Mouse (Mus musculus): ENCODE results near the gene Aars. TPM values are rescaled to one million over a fixed set of nuclear protein-coding genes. Genes with fewer than 3 reads are reported as not detected.
"Not testable (repeated sequence)": the region's sequence is repeated elsewhere in the genome, so short reads cannot be mapped to it uniquely, and the experiment has no call there.

The Aars gene
- polyA plus RNA-seq, 1 experiment from 2014 or later = 68.6 TPM

GRCm38 (mm10) chr8:111075926-111076325, 43.0 kb downstream of the Aars start:
- no peak for DNase-seq (ENCODE audit: low spot score)
- Histone ChIP-seq H3K9ac (replicated peaks; ENCODE audit: low read length) (no peak overlapping the region), H3K27me3 (ENCODE audit: control insufficient read depth, insufficient read depth, low read length) (no peaks in the 10 kb centered on the region), H3K27ac (replicated peaks; ENCODE audit: low read depth, low read length) (no peak overlapping the region), H3K4me2 (ENCODE audit: low read depth, low read length) (no peak overlapping the region), H3K4me1 (ENCODE audit: control insufficient read depth, insufficient read depth, low read length) (no peaks in the 10 kb centered on the region), H3K36me3 (replicated peaks; ENCODE audit: control insufficient read depth, insufficient read depth, low read depth, low read length) (no peaks in the 10 kb centered on the region), H3K4me3 (ENCODE audit: low read depth, low read length) (no peak overlapping the region), H3K9me3 (replicated peaks; ENCODE audit: control insufficient read depth, low read length) (no peaks in the 10 kb centered on the region)
- no peak for ATAC-seq (replicated peaks; ENCODE audit: insufficient number of reproducible peaks, low FRiP score, low TSS enrichment, low read depth)
- WGBS = 80% methylated on average over 3 of the region's 3 CpGs

- no peak overlapping the region for H3K27ac ChIP-seq (replicated peaks; ENCODE audit: low read depth, low read length)
- H3K27me3 ChIP-seq (ENCODE audit: control insufficient read depth, insufficient read depth, low read length) = no peaks in the 10 kb centered on the region
- H3K9me3 ChIP-seq (replicated peaks; ENCODE audit: control insufficient read depth, low read length) = no peaks in the 10 kb centered on the region
- H3K4me1 ChIP-seq (ENCODE audit: control insufficient read depth, insufficient read depth, low read length) = no peaks in the 10 kb centered on the region
- WGBS = 64% methylated on average over 5 of the region's 5 CpGs
- no peak overlapping the region for H3K4me3 ChIP-seq (ENCODE audit: low read depth, low read length)
- H3K36me3 ChIP-seq (replicated peaks; ENCODE audit: control insufficient read depth, insufficient read depth, low read depth, low read length) = no peaks in the 10 kb centered on the region
- no peak overlapping the region for H3K4me2 ChIP-seq (ENCODE audit: low read depth, low read length)
- H3K9ac ChIP-seq (replicated peaks; ENCODE audit: low read length) = no peak overlapping the region
- DNase-seq (ENCODE audit: low spot score) (no peak), ATAC-seq (replicated peaks; ENCODE audit: insufficient number of reproducible peaks, low FRiP score, low TSS enrichment, low read depth) (no peak)
Measured at GRCm38 (mm10) chr8:111079461-111079860, 46.5 kb downstream of the Aars start.

GRCm38 (mm10) chr8:111079861-111080271, 46.9 kb downstream of the Aars start:
- WGBS = 38% methylated on average over 6 of the region's 6 CpGs
- no peak overlapping the region for H3K9ac ChIP-seq (replicated peaks; ENCODE audit: low read length)
- ATAC-seq (replicated peaks; ENCODE audit: insufficient number of reproducible peaks, low FRiP score, low TSS enrichment, low read depth) (no peak), DNase-seq (ENCODE audit: low spot score) (peak; percentile 58)
- H3K9me3 ChIP-seq (replicated peaks; ENCODE audit: control insufficient read depth, low read length) = no peaks in the 10 kb centered on the region
- H3K4me3 ChIP-seq (ENCODE audit: low read depth, low read length) = no peak overlapping the region
- no peak overlapping the region for H3K4me2 ChIP-seq (ENCODE audit: low read depth, low read length)
- H3K4me1 ChIP-seq (ENCODE audit: control insufficient read depth, insufficient read depth, low read length) = no peaks in the 10 kb centered on the region
- no peak overlapping the region for H3K27ac ChIP-seq (replicated peaks; ENCODE audit: low read depth, low read length)
- H3K36me3 ChIP-seq (replicated peaks; ENCODE audit: control insufficient read depth, insufficient read depth, low read depth, low read length) = no peaks in the 10 kb centered on the region
- no peaks in the 10 kb centered on the region for H3K27me3 ChIP-seq (ENCODE audit: control insufficient read depth, insufficient read depth, low read length)

GRCm38 (mm10) chr8:111081580-111082258, 48.8 kb downstream of the Aars start:
- H3K27me3 ChIP-seq (ENCODE audit: control insufficient read depth, insufficient read depth, low read length) = no peaks in the 10 kb centered on the region
- no peak overlapping the region for H3K27ac ChIP-seq (replicated peaks; ENCODE audit: low read depth, low read length)
- no peak overlapping the region for H3K4me2 ChIP-seq (ENCODE audit: low read depth, low read length)
- H3K9me3 ChIP-seq (replicated peaks; ENCODE audit: control insufficient read depth, low read length) = no peaks in the 10 kb centered on the region
- no peak overlapping the region for H3K4me3 ChIP-seq (ENCODE audit: low read depth, low read length)
- DNase-seq (ENCODE audit: low spot score) (no peak), ATAC-seq (replicated peaks; ENCODE audit: insufficient number of reproducible peaks, low FRiP score, low TSS enrichment, low read depth) (peak; percentile 80)
- H3K4me1 ChIP-seq (ENCODE audit: control insufficient read depth, insufficient read depth, low read length) = no peaks in the 10 kb centered on the region
- H3K9ac ChIP-seq (replicated peaks; ENCODE audit: low read length) = no peak overlapping the region
- H3K36me3 ChIP-seq (replicated peaks; ENCODE audit: control insufficient read depth, insufficient read depth, low read depth, low read length) = no peaks in the 10 kb centered on the region
- 48% methylated on average over 12 of the region's 12 CpGs for WGBS

- not testable (repeated sequence) for H3K27ac ChIP-seq (replicated peaks; ENCODE audit: low read depth, low read length); ATAC-seq (replicated peaks; ENCODE audit: insufficient number of reproducible peaks, low FRiP score, low TSS enrichment, low read depth); H3K4me3 ChIP-seq (ENCODE audit: low read depth, low read length); H3K4me2 ChIP-seq (ENCODE audit: low read depth, low read length); H3K27me3 ChIP-seq (ENCODE audit: control insufficient read depth, insufficient read depth, low read length); H3K36me3 ChIP-seq (replicated peaks; ENCODE audit: control insufficient read depth, insufficient read depth, low read depth, low read length); DNase-seq (ENCODE audit: low spot score); H3K9ac ChIP-seq (replicated peaks; ENCODE audit: low read length); H3K4me1 ChIP-seq (ENCODE audit: control insufficient read depth, insufficient read depth, low read length); H3K9me3 ChIP-seq (replicated peaks; ENCODE audit: control insufficient read depth, low read length)
- WGBS = 85% methylated on average over 5 of the region's 5 CpGs
Measured at GRCm38 (mm10) chr8:111083936-111084335, 51.0 kb downstream of the Aars start.

DNA sequence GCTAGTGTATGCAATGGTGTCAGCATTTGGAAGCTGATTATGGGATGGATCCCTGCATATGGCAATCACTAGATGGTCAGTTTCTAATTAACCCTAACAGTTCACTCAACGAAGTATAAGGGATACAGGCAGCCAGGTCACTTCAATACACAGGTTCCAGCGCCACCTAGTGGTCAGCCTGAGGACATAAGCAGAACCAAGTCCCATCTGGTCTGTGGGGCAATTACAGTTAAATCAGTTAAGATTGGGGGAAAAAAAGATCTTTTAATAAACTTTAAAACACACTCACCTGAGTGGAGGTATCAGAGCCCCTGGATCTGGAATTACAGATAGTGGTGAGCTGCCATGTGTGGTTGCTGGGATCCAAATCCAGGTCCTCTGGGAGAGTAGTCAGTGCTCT, 57.2 kb downstream of the Aars start:
- Histone ChIP-seq H3K27me3 (ENCODE audit: control insufficient read depth, insufficient read depth, low read length) (no peaks in the 10 kb centered on the region), H3K4me1 (ENCODE audit: control insufficient read depth, insufficient read depth, low read length) (no peaks in the 10 kb centered on the region), H3K9ac (replicated peaks; ENCODE audit: low read length) (no peak overlapping the region), H3K4me3 (ENCODE audit: low read depth, low read length) (no peak overlapping the region), H3K27ac (replicated peaks; ENCODE audit: low read depth, low read length) (no peak overlapping the region), H3K36me3 (replicated peaks; ENCODE audit: control insufficient read depth, insufficient read depth, low read depth, low read length) (no peaks in the 10 kb centered on the region), H3K4me2 (ENCODE audit: low read depth, low read length) (no peak overlapping the region), H3K9me3 (replicated peaks; ENCODE audit: control insufficient read depth, low read length) (no peaks in the 10 kb centered on the region)
- 2% methylated on average over 2 of the region's 2 CpGs for WGBS
- DNase-seq (ENCODE audit: low spot score) = peak; percentile 87
- ATAC-seq (replicated peaks; ENCODE audit: insufficient number of reproducible peaks, low FRiP score, low TSS enrichment, low read depth) = no peak

GRCm38 (mm10) chr8:111091706-111092105, 58.8 kb downstream of the Aars start:
- no peaks in the 10 kb centered on the region for H3K36me3 ChIP-seq (replicated peaks; ENCODE audit: control insufficient read depth, insufficient read depth, low read depth, low read length)
- no peak overlapping the region for H3K4me2 ChIP-seq (ENCODE audit: low read depth, low read length)
- no peak overlapping the region for H3K27ac ChIP-seq (replicated peaks; ENCODE audit: low read depth, low read length)
- ATAC-seq (replicated peaks; ENCODE audit: insufficient number of reproducible peaks, low FRiP score, low TSS enrichment, low read depth) (no peak), DNase-seq (ENCODE audit: low spot score) (no peak)
- H3K9me3 ChIP-seq (replicated peaks; ENCODE audit: control insufficient read depth, low read length) = no peaks in the 10 kb centered on the region
- H3K27me3 ChIP-seq (ENCODE audit: control insufficient read depth, insufficient read depth, low read length) = peaks cover 2% of the 10 kb centered on the region; the same call in 1 of the 2 replicates
- no peaks in the 10 kb centered on the region; the same call in 1 of the 2 replicates for H3K4me1 ChIP-seq (ENCODE audit: control insufficient read depth, insufficient read depth, low read length)
- WGBS = 82% methylated on average over 7 of the region's 7 CpGs
- no peak overlapping the region for H3K9ac ChIP-seq (replicated peaks; ENCODE audit: low read length)
- H3K4me3 ChIP-seq (ENCODE audit: low read depth, low read length) = no peak overlapping the region

DNA sequence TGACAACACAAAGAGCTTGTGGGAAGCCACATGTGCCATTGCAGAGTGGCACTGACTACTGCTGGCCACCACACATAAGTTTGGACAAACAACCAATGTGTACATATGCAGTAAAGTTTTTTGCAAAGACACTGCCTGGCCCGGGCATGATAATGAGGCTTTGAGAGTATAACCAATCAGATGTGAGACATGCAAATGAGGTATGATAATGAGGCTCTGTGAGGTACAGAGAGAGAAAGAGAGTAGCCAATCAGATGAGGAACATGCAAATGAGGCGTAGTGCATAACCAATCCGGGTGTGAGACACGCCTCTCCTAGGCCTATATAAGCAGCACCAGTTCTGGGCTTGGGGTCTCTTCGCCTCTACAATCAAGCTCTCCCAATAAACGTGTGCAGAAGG, 59.4 kb downstream of the Aars start, which contains the start of gene Clec18a:
Gene Clec18a (minus strand): TSS at position 101 of the 400 bp plus-strand sequence.
- H3K4me3 ChIP-seq (ENCODE audit: low read depth, low read length); H3K9me3 ChIP-seq (replicated peaks; ENCODE audit: control insufficient read depth, low read length); H3K27me3 ChIP-seq (ENCODE audit: control insufficient read depth, insufficient read depth, low read length); H3K9ac ChIP-seq (replicated peaks; ENCODE audit: low read length); ATAC-seq (replicated peaks; ENCODE audit: insufficient number of reproducible peaks, low FRiP score, low TSS enrichment, low read depth); DNase-seq (ENCODE audit: low spot score); H3K36me3 ChIP-seq (replicated peaks; ENCODE audit: control insufficient read depth, insufficient read depth, low read depth, low read length); H3K4me1 ChIP-seq (ENCODE audit: control insufficient read depth, insufficient read depth, low read length); H3K27ac ChIP-seq (replicated peaks; ENCODE audit: low read depth, low read length); H3K4me2 ChIP-seq (ENCODE audit: low read depth, low read length): not testable (repeated sequence)
- 88% methylated on average over 5 of the region's 6 CpGs for WGBS
